Mouse (Mus musculus) embryonic facial prominence, embryonic 10.5 days (tissue): Measurements from ENCODE around the gene Pgpep1. TPM values are rescaled to one million over a fixed set of nuclear protein-coding genes. Genes with fewer than 3 reads are reported as not detected.

Experiments
- DNase-seq: peaks from one replicate; pipeline ENCODE4 v3.0.0-alpha.2; 2017; ENCODE audit warnings: low spot score
- H3K27ac ChIP-seq: fragments of 300-500 bp; sonication (generic); replicated peaks from 2 replicates; pipeline ENCODE4 v1.5.1; 2016; ENCODE audit warnings: mild to moderate bottlenecking
- H3K27me3 ChIP-seq: fragments of 300-500 bp; sonication (generic); replicated peaks from 2 replicates; pipeline ENCODE4 v1.6.1; 2016; ENCODE audit warnings: low read depth, mild to moderate bottlenecking; ENCODE audit not compliant: poor library complexity, severe bottlenecking
- H3K36me3 ChIP-seq: fragments of 300-500 bp; sonication (generic); replicated peaks from 2 replicates; pipeline ENCODE4 v1.6.1; 2016; ENCODE audit warnings: mild to moderate bottlenecking, moderate library complexity
- H3K4me1 ChIP-seq: fragments of 300-500 bp; sonication (generic); 2 replicates; pipeline ENCODE4 v1.6.1; 2016
- H3K4me3 ChIP-seq: fragments of 300-500 bp; sonication (generic); 2 replicates; pipeline ENCODE4 v1.5.1; 2016; ENCODE audit warnings: mild to moderate bottlenecking, moderate library complexity
- H3K9me3 ChIP-seq: fragments of 300-500 bp; sonication (generic); 2 replicates; pipeline ENCODE4 v1.6.1; 2016; ENCODE audit warnings: mild to moderate bottlenecking
- whole genome bisulfite sequencing: fragments of 180-500 bp; shearing (Covaris S2); methylation state at CpG from one replicate; pipeline ENCODE4 v1.1.7; 2016; 5-methylcytosine and 5-hydroxymethylcytosine counted together
- polyA plus RNA-seq: library from polyadenylated mRNA; unstranded; fragments of >200 nt; fragmentation: Nextera tagmentation; extraction: Ambion mirVana; gene quantifications from 2 replicates; pipeline ENCODE4 v1.2.1, GENCODE M21; 2016

The Pgpep1 gene
- polyA plus RNA-seq, 1 experiment from 2014 or later, result 51.8 TPM

DNA sequence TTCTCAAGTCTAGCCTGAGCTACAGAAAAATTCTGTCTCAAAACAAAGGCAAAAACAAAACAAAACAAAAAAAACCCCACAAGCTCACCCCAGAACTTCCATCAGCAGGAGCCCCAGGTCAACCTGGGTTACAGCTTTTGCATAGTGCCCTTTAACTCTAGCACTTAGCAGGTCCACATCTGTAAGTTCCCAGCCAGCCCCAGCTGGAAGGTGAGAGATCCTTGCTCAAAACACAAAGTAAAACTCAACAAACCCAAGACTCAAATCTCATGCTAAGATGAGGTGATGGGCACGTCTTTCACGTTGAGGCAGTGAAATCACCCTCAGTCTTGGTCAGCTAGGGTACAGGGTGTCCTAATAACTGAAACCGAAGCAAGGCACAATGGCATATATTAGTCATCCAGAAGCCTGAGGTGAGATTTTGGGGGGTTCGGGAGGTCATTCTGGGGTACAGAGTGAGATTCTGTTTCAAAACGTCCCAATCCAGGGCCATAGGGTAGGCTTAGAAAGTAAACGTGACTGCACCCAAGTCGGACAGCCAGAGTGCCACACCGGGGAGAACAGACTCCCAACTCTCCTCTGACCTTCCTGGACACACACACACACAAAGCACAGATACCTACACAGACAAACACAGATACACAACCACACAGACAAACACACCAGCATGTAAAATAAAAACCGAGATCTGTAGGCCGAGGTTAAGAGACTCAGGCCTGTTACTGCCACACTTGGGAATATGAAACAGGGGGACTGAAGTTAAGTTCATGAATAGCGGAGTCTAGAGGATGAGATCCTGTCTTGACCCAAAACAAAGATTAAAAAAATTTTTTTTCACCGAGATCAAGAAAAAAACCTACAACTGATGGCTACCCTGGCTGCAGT lies 37.4 kb upstream of the Pgpep1 start:
- Histone ChIP-seq H3K9me3 (no peaks in the 10 kb centered on the region), H3K27me3 (peaks cover 10% of the 10 kb centered on the region), H3K4me1 (peaks cover 73% of the 10 kb centered on the region), H3K4me3 (peak overlapping the region; percentile 97), H3K36me3 (peaks cover 15% of the 10 kb centered on the region), H3K27ac (peak overlapping the region; percentile 97)
- no peak for DNase-seq
- WGBS, result 74% methylated on average over 12 of the region's 12 CpGs

DNA sequence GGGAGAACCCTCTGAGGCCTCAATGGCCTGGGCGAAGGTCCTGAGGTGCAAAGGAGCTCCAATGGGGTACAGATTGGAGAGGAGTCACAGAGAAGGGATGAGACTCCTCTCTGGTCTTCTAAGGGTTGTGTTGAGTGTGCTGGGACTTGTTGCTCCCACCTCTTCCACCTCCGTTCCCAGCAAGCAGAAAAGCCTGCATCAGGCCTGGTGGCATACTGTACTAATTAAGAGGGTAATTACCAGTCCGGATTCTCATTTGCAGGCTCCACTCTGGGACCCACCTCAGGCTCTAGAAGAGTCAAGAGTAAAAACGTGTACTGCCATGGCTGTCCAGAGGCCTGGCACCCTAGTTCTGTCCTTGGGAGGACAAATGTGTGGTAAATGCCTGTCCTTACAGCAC lies 36.8 kb upstream of the Pgpep1 start:
- no peak for DNase-seq
- no peaks in the 10 kb centered on the region for H3K9me3 ChIP-seq
- H3K27ac ChIP-seq, result peak overlapping the region; percentile 97
- peaks cover 73% of the 10 kb centered on the region for H3K4me1 ChIP-seq
- peaks cover 10% of the 10 kb centered on the region for H3K27me3 ChIP-seq
- H3K4me3 ChIP-seq, result peak overlapping the region; percentile 97
- 25% methylated on average over 4 of the region's 4 CpGs for WGBS
- peaks cover 8% of the 10 kb centered on the region; the same call in 1 of the 2 replicates for H3K36me3 ChIP-seq

DNA sequence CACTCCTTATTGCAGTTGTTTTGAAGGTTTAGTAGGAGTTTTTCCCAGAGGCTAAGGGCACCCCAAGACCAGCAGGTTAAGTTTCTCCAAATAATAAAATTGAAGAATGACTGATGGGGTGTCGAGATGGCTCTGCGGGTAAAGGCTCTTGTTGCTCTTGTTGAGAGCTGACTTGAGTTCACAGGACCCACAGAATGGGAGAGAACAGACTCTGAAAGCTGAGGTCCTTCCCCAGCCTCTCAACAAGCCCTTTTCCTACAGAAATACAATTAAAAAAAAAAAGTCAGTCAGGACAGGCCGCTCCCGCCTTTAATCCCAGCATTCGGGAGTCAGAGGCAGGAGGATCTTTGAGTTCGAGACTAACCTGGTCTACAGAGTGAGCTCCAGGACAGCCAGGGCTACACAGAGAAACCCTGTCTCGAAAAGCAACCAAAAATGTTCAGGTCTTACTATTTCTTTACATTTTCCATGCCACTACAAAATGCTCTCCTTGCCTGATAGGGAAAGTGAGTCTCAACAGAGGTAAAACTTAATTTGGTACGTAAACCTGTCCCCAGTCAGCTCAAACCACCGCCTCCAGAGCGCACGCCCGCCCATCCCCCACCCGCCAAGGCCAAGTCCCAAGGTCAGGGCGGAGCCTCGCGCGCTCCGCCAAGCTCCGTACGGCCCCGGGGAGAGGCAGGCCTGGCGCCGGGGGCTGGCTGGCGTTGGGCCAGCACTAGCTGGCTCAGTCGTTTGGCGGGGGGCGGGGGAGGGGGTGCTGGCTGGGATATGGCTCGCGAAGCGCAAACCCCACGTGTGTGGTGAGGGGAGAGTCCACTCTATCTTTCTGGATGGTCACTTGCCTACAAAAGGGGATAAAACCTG lies 36.1 kb upstream of the Pgpep1 start:
- Histone ChIP-seq H3K4me3 (peak overlapping the region; percentile 97), H3K27me3 (peaks cover 10% of the 10 kb centered on the region), H3K4me1 (peaks cover 75% of the 10 kb centered on the region), H3K9me3 (no peaks in the 10 kb centered on the region), H3K27ac (peak overlapping the region; percentile 97), H3K36me3 (peaks cover 3% of the 10 kb centered on the region; the same call in 1 of the 2 replicates)
- DNase-seq, result peak; percentile 90
- WGBS, result 7% methylated on average over 31 of the region's 31 CpGs

DNA sequence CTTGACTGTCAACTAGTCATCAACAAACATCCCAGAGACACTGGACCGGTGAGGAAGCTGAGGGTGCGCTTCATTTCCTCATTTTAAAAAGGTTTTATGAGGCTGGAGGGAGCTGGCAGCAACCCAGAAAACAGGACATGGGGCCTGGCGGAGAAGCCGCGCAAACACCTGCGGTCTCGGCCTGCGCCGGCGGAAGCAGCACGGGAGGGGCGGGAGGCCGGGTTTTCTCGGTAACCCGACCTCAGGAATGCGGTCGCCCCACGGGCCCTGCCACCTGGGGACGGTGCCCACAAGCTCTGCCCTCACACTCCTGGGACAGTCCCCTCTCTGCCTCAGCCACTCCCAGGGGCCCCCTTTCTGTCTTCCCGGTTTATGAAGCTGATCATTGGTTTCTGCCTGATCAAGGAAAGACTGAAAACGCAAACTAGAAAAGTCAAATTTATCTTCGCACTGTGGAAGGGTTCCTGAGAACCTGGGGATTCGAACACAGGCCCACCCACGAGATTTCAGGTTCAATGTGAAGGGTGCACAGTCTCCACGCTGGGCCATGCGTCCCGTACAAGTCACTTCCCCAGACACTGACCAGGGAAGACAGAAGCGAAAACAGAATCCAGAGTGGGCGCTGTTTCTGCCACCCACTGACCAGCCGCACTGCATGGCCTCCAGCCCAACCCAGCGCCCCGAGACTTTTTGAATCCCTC lies 35.3 kb upstream of the Pgpep1 start:
- peak; percentile 73 for DNase-seq
- 29% methylated on average over 32 of the region's 32 CpGs for WGBS
- Histone ChIP-seq H3K36me3 (no peaks in the 10 kb centered on the region), H3K4me1 (peaks cover 72% of the 10 kb centered on the region), H3K27ac (peak overlapping the region; percentile 97), H3K4me3 (peak overlapping the region; percentile 97), H3K9me3 (no peaks in the 10 kb centered on the region), H3K27me3 (peaks cover 10% of the 10 kb centered on the region)

DNA sequence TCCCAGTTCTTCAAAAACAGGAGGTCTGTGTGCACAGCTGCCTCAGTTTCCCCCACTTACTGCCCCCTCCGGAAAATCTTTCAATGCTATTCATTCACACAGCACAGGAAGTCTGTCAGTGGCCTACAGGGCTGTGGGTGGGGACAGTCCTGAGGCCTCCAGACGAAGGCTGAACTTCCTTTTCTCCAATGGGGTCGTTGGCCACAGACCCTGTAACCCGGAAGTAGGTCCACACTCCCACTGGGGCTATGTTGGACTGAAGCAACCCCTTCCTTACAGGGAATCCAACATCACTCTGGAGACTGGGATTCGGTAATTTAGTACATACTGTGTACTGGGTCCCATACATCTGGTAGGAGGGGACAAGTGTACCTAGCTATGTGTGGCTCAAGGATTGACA lies 33.4 kb upstream of the Pgpep1 start:
- Histone ChIP-seq H3K4me1 (peaks cover 78% of the 10 kb centered on the region), H3K4me3 (0 out of 2 replicates have a peak overlapping the region, but pooled peaks have one; percentile 8), H3K27ac (peak overlapping the region; percentile 76), H3K27me3 (peaks cover 10% of the 10 kb centered on the region), H3K9me3 (no peaks in the 10 kb centered on the region), H3K36me3 (0 out of 2 replicates have a peak, but pooled peaks cover under 1% of the 10 kb centered on the region)
- no peak for DNase-seq
- 65% methylated on average over 5 of the region's 5 CpGs for WGBS

DNA sequence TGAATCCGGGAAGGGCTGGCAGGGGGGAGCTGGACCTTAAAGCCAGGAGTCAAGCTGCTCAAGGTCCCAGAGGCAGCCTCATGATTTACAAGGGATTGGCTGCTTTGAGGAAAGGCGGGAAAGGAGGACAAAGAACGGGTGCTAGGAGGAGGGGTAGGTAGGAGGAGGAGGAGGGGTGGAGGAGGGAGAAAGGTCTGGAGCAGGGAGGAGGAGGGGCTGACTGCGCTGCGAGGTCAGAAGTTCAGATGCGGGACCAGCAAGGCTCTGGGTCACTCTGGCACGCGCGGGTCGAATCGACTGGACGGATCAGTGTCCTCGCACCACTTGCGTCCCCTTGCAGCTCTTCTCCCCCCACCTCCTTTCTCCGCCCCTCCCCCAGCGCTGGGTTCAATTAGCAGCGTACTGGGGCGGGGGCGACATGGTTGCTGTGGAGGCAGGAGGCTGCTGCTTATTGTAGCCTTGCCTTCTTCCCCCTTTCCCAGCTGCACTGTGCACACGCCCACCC lies 31.6 kb upstream of the Pgpep1 start:
- under 1% methylated on average over 20 of the region's 20 CpGs for WGBS
- Histone ChIP-seq H3K27me3 (peaks cover 10% of the 10 kb centered on the region), H3K4me1 (peaks cover 62% of the 10 kb centered on the region), H3K36me3 (0 out of 2 replicates have a peak, but pooled peaks cover 4% of the 10 kb centered on the region), H3K27ac (peak overlapping the region; percentile 99), H3K9me3 (no peaks in the 10 kb centered on the region), H3K4me3 (peak overlapping the region; percentile 51)
- DNase-seq, result peak; percentile 95

DNA sequence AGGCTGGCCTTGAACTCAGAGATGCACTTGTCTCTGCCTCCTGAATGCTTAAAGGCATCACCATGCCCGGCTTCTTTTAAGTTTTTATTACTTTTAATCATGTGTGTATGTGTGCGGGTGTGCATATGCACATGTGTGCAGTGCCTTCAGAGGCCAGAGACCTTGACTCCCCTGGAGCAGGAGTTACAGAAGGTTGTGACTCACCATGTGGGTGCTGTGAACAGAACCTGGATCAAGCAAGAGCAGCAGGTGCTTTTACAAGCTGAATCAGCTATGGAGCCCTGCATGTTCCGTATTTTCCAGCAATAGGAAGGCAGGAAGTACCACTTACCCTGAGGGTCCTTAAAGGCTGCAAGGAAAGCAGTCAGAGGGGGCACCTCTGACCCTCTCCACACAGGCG lies 31.0 kb upstream of the Pgpep1 start:
- Histone ChIP-seq H3K4me3 (peak overlapping the region; percentile 51), H3K4me1 (peaks cover 57% of the 10 kb centered on the region), H3K27ac (peak overlapping the region; percentile 99), H3K27me3 (peaks cover 10% of the 10 kb centered on the region), H3K9me3 (no peaks in the 10 kb centered on the region), H3K36me3 (0 out of 2 replicates have a peak, but pooled peaks cover 4% of the 10 kb centered on the region)
- WGBS, result 47% methylated on average over 4 of the region's 4 CpGs
- DNase-seq, result no peak

DNA sequence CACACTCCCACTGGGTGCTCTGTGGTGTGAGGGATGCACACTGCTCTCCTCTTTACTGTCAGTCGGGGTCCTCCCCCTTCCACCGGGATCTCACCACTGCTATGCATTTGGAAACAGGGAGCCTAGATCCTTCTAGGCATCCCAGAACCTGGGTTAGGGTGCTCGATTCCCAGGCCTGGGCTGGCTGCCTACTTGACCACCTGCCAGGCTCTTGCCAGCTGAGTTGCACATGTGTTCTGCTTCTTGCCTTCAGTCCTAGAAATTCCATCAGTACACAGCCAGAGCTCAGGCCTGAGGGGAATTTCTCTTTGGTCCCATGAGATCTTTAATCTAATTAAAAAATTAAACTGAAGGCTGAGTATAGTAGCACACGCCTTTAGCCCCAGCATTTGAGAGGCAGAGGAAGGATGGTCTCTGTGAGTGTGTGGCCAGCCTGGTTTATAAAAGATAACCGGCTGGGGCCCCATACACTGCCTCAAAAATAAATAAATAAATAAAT lies 29.8 kb upstream of the Pgpep1 start:
- Histone ChIP-seq H3K36me3 (0 out of 2 replicates have a peak, but pooled peaks cover 4% of the 10 kb centered on the region), H3K4me1 (peaks cover 44% of the 10 kb centered on the region), H3K27ac (peak overlapping the region; percentile 67), H3K4me3 (no peak overlapping the region), H3K27me3 (peaks cover under 1% of the 10 kb centered on the region), H3K9me3 (no peaks in the 10 kb centered on the region)
- DNase-seq, result no peak
- 71% methylated on average over 5 of the region's 5 CpGs for WGBS

DNA sequence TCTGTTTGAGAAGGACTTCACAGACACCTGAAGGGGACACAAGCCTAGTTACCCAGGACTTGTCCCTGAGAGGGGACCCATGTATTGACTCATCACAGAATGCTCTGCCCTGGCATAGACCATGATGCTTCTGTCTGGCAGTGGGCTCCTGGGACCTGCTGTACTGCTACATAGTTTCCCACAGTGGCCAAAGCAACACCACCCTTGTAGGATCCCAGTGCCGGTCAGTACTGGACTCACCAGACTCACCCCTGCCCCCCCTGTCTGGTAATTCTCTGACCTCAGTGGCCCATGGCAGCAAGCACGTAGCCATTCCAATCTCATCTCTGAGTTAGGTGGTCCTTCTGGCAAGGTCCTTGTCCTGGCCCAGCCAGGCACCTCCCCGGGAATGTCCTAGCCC lies 27.9 kb upstream of the Pgpep1 start:
- H3K9me3 ChIP-seq, result no peaks in the 10 kb centered on the region
- no peak for DNase-seq
- H3K27ac ChIP-seq, result peak overlapping the region; percentile 55
- no peak overlapping the region for H3K4me3 ChIP-seq
- H3K27me3 ChIP-seq, result no peaks in the 10 kb centered on the region
- peaks cover 37% of the 10 kb centered on the region for H3K4me1 ChIP-seq
- 93% methylated on average over 3 of the region's 3 CpGs for WGBS
- 0 out of 2 replicates have a peak, but pooled peaks cover 4% of the 10 kb centered on the region for H3K36me3 ChIP-seq

DNA sequence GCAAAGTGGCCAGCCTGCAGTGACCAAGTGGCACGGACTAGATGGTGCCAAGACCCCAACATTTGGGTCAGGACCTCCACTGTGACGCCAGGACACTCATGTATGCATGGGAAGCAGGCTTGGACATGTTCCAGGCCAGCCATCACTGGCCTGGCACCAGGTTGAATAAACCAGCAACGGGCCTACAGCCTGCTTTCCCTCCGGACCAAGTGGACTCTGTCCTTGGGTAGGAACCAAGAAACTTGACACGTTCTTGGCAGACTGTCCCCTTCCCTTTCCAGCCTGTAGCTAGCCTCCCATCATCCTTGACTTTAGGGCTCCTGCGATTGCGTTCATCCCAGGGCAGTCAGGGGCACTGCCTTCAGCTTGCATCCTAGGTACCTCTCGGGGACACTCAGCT lies 27.4 kb upstream of the Pgpep1 start:
- DNase-seq, result no peak
- H3K27me3 ChIP-seq, result no peaks in the 10 kb centered on the region
- H3K36me3 ChIP-seq, result 0 out of 2 replicates have a peak, but pooled peaks cover 4% of the 10 kb centered on the region
- no peak overlapping the region for H3K4me3 ChIP-seq
- H3K27ac ChIP-seq, result peak overlapping the region; percentile 55; the same call in 1 of the 2 replicates
- peaks cover 36% of the 10 kb centered on the region for H3K4me1 ChIP-seq
- H3K9me3 ChIP-seq, result no peaks in the 10 kb centered on the region
- WGBS, result 89% methylated on average over 8 of the region's 8 CpGs

DNA sequence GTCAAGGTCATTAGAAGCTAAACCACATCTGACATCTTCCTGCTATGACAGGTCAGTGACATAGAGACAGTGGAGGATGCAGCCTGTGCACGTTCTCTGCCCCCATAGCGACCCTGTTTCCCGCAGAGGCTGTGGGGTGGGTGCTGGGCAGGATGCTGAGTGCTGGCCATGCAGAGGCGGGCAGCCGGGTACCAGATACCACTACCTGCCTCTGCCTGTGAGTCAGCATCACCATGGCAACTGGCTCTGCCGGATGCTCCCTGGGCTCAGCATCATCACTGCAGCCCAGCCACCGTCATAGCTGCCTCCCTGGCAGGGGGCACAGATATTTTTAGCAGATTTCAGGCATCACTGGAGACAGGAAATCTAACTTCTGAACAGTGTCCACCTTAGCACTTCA lies 24.1 kb upstream of the Pgpep1 start:
- Histone ChIP-seq H3K4me1 (peaks cover 23% of the 10 kb centered on the region), H3K36me3 (peaks cover 17% of the 10 kb centered on the region), H3K9me3 (no peaks in the 10 kb centered on the region), H3K27ac (peak overlapping the region; percentile 21; the same call in 1 of the 2 replicates), H3K4me3 (no peak overlapping the region), H3K27me3 (no peaks in the 10 kb centered on the region)
- 60% methylated on average over 7 of the region's 7 CpGs for WGBS
- DNase-seq, result peak; percentile 23
